Mouse (Mus musculus): Measurements from ENCODE around the gene Dnajb12.

GRCm38 (mm10) chr10:59930996-59931395, 51.6 kb downstream of the Dnajb12 start:
- no peak for TF ChIP-seq CTCF (IDR thresholded peaks at IDR 0.05; ENCODE audit: low read depth, low read length)
- no peak for TF ChIP-seq POLR2A (IDR thresholded peaks at IDR 0.05; ENCODE audit: extremely low read depth, insufficient read depth, low read length)
